Mouse (Mus musculus) kidney, postnatal 36 days (tissue): ENCODE measurements at regions not wholly inside any gene's neighbourhood (a gene's known extent, or its start where the extent isn't known, plus 50 kb on each side); places are given as distances from the start of the nearest gene placed in this dataset.

ENCODE experiments used
- DNase-seq, 2 experiments: peaks; one replicate each; pipeline ENCODE4 v3.0.0; 2021 to 2022; ENCODE audit warnings: mixed read lengths in 2 of 2

DNA sequence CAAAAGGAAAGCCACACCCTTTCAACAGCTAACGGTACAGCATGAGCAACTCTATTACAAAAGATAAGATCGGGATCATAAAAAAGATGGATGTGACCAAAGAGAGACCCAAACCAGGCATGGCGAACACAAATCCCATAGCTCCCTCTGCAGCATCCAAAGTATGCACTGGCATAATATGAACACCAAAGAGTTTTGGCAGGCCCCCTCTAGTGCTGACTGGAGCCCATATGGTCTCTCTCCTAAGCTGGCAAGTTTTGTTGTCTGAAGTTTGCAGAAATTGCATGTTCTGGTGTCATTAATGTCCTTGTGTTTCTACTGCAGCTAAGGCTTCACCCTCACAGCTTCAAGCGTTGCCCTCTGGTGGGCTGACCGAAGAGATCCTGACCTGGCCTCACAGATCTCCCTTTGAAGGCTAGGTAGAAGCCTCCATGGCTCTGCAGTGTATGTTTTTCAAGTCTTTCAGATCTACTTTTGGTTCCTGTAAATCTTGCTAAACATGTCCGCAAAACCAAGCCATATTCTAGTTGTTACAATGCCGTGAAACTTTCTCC, 75.7 kb upstream of the Bcl2l14 start:
- DNase-seq = peak in 1 of 2 experiments; percentile 12

GRCm38 (mm10) chr6:134324001-134324400, 72.1 kb upstream of the Bcl2l14 start:
- no peak for DNase-seq

- no peak for DNase-seq
These were observed 70.6 kb upstream of the Bcl2l14 start for GRCm38 (mm10) chr6:134325564-134325963.

DNA sequence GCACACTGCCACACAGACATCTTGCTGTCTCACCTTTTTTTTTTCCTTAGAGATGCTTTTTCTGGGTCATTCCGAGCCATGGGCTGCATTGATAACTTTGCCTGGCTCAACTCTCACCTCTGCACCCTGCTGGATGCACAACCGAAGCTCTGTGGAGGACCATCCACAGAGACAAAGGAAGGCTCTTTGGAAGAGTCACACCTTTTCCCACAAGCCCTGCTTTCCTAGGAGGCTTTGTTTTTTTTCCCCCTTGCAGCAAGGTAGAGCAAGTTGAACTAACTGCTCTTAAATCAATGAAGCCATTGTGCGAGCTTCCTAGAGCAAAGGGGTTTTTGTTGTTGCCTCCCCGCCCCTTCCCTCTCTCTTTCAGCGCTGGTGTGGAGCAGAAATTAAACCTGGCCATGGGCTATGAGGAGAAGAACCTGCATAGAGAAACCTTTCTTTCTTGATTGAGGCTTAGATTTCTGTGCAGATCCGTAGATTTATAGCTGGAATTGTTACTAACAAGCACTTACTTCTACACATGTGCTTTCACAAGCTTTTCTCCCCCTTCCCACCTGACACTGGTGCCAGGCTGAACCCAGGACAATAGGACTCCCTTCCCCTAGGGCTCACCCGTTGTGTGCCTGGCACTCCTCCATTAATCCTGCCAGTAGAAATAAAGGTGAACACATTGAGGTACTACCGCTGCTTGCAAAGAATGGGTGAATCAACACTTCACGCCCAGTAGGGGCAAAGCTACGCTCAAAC, 66.4 kb upstream of the Bcl2l14 start:
- DNase-seq = no peak

DNA sequence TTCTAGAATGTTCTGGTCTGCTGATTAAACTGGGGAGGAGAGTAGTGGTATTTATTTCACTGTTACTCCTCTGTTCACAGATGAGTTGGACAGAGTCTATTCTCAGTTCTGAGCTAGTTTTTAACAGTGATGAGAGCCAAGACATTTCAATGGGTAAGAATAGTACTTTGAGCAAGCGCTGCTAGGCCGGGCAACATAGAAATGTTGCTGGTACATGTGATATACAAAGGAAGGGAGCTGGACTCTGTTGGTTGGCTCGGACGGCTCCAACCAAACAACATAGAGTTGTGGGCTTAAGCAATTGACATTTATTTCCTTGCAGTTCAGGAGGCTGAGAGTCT, 65.8 kb upstream of the Bcl2l14 start:
- DNase-seq = no peak

DNA sequence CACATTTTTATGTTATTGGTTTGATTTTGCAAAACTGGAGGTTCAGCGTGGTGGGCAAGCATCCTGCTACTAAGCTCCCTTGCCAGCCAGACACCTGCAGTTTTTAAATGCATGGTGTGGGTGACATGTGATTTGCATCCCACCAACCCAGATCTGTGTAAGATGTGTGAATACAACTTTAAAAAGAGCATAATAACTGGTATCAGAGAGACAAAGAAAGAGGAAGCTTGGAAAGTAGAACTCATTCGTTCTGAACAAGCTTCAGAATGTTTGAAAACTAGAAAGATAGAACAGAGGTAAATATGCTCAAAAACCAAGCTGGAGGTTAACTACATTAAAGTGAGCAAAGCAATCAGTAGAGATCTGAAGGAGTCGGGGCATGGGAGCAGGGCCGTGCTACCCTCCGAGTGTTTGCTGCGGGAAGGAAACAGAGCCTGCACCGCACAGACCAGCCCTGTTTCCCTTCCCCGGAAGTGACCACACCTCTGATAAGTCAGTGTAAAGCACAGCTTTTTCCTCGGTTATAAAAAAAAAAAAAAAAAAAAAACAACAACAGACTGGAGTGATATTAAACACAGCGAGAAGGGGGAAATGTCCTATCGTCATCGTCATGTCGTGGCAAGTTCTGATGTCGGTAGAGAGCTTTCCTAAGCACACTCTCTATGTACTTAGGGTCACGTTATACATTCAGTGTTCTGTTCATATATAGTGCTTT, 63.2 kb upstream of the Bcl2l14 start:
- peak in 1 of 2 experiments; percentile 6 for DNase-seq

GRCm38 (mm10) chr6:134335711-134336110, 60.4 kb upstream of the Bcl2l14 start:
- no peak for DNase-seq

DNA sequence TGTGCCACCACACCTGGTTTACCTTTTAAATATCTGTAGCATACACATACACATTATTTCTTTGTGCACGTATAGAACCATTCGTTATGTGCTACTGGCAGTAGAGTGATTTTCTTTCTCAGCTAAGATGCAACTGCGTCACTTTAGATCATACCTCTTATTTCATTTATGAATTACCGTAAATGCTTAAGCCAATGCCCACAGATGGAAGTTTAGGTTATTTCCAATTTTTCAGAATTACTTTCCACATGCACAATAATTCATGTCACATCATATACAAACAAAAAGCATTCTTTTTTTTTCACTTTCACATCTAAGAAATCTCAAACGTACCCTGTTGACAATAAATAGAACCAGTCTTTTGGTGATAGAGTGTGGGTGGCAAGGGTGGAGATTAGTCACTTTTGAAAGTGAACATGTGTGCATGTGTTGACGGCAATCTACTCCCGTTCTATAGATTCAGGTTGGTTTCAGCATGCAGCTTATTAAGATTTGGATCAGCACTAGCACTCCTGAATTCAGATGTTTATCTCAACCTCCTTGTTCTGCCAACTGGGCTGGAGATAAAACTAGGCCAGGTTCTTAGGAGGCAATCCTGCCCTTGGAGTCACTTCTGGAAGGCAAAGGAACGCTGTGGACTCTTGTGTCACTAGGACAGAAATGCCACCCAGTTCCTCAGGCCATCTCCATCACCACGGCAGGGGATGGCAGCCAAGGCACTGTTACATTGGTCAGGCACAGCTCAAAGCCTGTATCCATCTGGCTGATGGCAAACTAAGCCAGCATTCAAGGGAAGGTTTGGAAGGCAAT, 53.1 kb upstream of the Bcl2l14 start:
- DNase-seq = no peak

DNA sequence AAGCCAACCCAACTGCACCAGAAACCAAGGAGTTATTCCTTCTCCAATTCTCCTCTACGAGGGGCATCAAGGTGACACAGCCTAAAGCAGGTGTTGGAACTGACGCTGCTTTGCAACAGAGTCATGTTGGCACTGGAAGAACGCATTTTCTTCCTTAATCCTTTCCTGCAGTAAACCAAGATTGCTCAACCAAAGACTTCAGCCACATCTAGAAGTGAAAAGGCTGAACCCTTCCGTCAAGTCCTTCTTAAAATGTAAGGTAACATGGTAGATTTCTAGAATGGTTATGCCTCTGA, 52.6 kb upstream of the Bcl2l14 start:
- DNase-seq = no peak
